Mouse (Mus musculus): Measurements from ENCODE around the gene Csad.
A peak's percentile ranks its signal among the peaks of the same experiment; 100 is the strongest.

- no peak for TF ChIP-seq POLR2A (IDR thresholded peaks at IDR 0.05; ENCODE audit: low read depth, low read length)
- TF ChIP-seq CTCF (IDR thresholded peaks at IDR 0.05; ENCODE audit: extremely low read depth, insufficient read length, insufficient replicate concordance, low read depth, low read length), result peak; percentile 56; the same call in 1 of the 2 replicates
These were observed 57.6 kb downstream of the Csad start for GRCm38 (mm10) chr15:102146882-102147281.

Data from small intestine, adult 2 months (tissue).